Mouse (Mus musculus): Measurements from ENCODE around the gene Blvra. TPM values are rescaled to one million over a fixed set of nuclear protein-coding genes. Genes with fewer than 3 reads are reported as not detected.
"Not testable (repeated sequence)": the region's sequence is repeated elsewhere in the genome, so short reads cannot be mapped to it uniquely, and the experiment has no call there.

Blvra gene
- total and polyA plus RNA-seq, 3 experiments = 3.1 to 30.6 (median 18.3) TPM

GRCm38 (mm10) chr2:127086235-127086634 is 15.8 kb downstream of the Blvra start:
- Histone ChIP-seq H3K4me1 (ENCODE audit: insufficient read depth, low read depth, low read length) (peaks cover 3% of the 10 kb centered on the region; the same call in 1 of the 2 replicates), H3K27me3 (ENCODE audit: insufficient read depth, low read length) (no peaks in the 10 kb centered on the region), H3K36me3 (replicated peaks) (peaks cover 55% of the 10 kb centered on the region), H3K4me3 (ENCODE audit: low read depth, low read length) (no peak overlapping the region), H3K9me3 (replicated peaks) (no peaks in the 10 kb centered on the region)
- TF ChIP-seq GATA1 (IDR thresholded peaks at IDR 0.05; ENCODE audit: borderline replicate concordance, low read length) (no peak), TAL1 (conservative IDR thresholded peaks at IDR 0.05; ENCODE audit: low read depth, low read length) (no peak), POLR2AphosphoS5 (IDR thresholded peaks at IDR 0.05; ENCODE audit: insufficient replicate concordance, low read depth, low read length) (no peak)
- no peak for ATAC-seq (ENCODE audit: extremely low read depth, insufficient number of reproducible peaks, low FRiP score, poor library complexity, severe bottlenecking)
- no peak for DNase-seq (ENCODE audit: low spot score)

DNA sequence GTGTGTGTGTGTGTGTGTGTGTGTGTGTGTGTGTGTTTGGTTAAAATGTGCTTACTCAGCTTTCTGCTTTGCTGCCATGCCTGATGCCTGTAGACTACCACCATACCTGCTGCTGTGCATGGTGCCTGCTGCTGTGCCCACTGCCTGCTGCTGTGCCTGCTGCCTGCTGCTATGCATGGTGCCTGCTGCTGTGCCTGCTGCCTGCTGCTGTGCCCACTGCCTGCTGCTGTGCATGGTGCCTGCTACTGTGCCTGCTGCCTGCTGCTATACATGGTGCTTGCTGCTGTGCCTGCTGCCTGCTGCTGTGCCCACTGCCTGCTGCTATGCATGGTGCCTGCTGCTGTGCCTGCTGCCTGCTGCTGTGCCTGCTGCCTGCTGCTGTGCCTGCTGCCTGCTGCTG is 19.7 kb downstream of the Blvra start:
- Histone ChIP-seq H3K36me3 (replicated peaks) (peaks cover 53% of the 10 kb centered on the region), H3K4me3 (ENCODE audit: low read depth, low read length) (peak overlapping the region; percentile 40; the same call in 1 of the 2 replicates)
- not testable (repeated sequence) for H3K27me3 ChIP-seq (ENCODE audit: insufficient read depth, low read length); H3K4me1 ChIP-seq (ENCODE audit: insufficient read depth, low read depth, low read length); ATAC-seq (ENCODE audit: extremely low read depth, insufficient number of reproducible peaks, low FRiP score, poor library complexity, severe bottlenecking); DNase-seq (ENCODE audit: low spot score); H3K9me3 ChIP-seq (replicated peaks)

GRCm38 (mm10) chr2:127092000-127092399 is 21.5 kb downstream of the Blvra start:
- no peak for ATAC-seq (ENCODE audit: extremely low read depth, insufficient number of reproducible peaks, low FRiP score, poor library complexity, severe bottlenecking)
- peaks cover 3% of the 10 kb centered on the region; the same call in 1 of the 2 replicates for H3K4me1 ChIP-seq (ENCODE audit: insufficient read depth, low read depth, low read length)
- H3K27me3 ChIP-seq (ENCODE audit: insufficient read depth, low read length) = no peaks in the 10 kb centered on the region
- H3K36me3 ChIP-seq (replicated peaks) = peaks cover 45% of the 10 kb centered on the region
- H3K9me3 ChIP-seq (replicated peaks) = no peaks in the 10 kb centered on the region
- no peak for DNase-seq (ENCODE audit: low spot score)
- TF ChIP-seq CTCF (IDR thresholded peaks at IDR 0.05; ENCODE audit: low read depth, low read length) (no peak), POLR2AphosphoS5 (IDR thresholded peaks at IDR 0.05; ENCODE audit: insufficient replicate concordance, low read depth, low read length) (no peak), TAL1 (conservative IDR thresholded peaks at IDR 0.05; ENCODE audit: low read depth, low read length) (no peak), GATA2 (IDR thresholded peaks at IDR 0.05; ENCODE audit: borderline replicate concordance, low read depth, low read length) (no peak), GATA1 (IDR thresholded peaks at IDR 0.05; ENCODE audit: borderline replicate concordance, low read length) (no peak)
- no peak overlapping the region for H3K4me3 ChIP-seq (ENCODE audit: low read depth, low read length)

- H3K4me3 ChIP-seq (ENCODE audit: low read depth, low read length) = no peak overlapping the region
- H3K27me3 ChIP-seq (ENCODE audit: insufficient read depth, low read length) = no peaks in the 10 kb centered on the region
- DNase-seq (ENCODE audit: low spot score) = no peak
- ATAC-seq (ENCODE audit: extremely low read depth, insufficient number of reproducible peaks, low FRiP score, poor library complexity, severe bottlenecking) = no peak
- peaks cover 8% of the 10 kb centered on the region for H3K9me3 ChIP-seq (replicated peaks)
- TF ChIP-seq TAL1 (conservative IDR thresholded peaks at IDR 0.05; ENCODE audit: low read depth, low read length) = no peak
- TF ChIP-seq CTCF (IDR thresholded peaks at IDR 0.05; ENCODE audit: low read depth, low read length) = no peak
- TF ChIP-seq GATA1 (IDR thresholded peaks at IDR 0.05; ENCODE audit: borderline replicate concordance, low read length) = no peak
- TF ChIP-seq GATA2 (IDR thresholded peaks at IDR 0.05; ENCODE audit: borderline replicate concordance, low read depth, low read length) = no peak
- TF ChIP-seq POLR2AphosphoS5 (IDR thresholded peaks at IDR 0.05; ENCODE audit: insufficient replicate concordance, low read depth, low read length) = no peak
- no peaks in the 10 kb centered on the region for H3K4me1 ChIP-seq (ENCODE audit: insufficient read depth, low read depth, low read length)
- peaks cover 94% of the 10 kb centered on the region for H3K36me3 ChIP-seq (replicated peaks)
Measured at GRCm38 (mm10) chr2:127108986-127109385, 38.5 kb downstream of the Blvra start.

- H3K36me3 ChIP-seq (replicated peaks) = peaks cover 93% of the 10 kb centered on the region
- ATAC-seq (ENCODE audit: extremely low read depth, insufficient number of reproducible peaks, low FRiP score, poor library complexity, severe bottlenecking) (no peak), DNase-seq (ENCODE audit: low spot score) (no peak)
- no peak overlapping the region for H3K4me3 ChIP-seq (ENCODE audit: low read depth, low read length)
- no peaks in the 10 kb centered on the region for H3K9me3 ChIP-seq (replicated peaks)
- H3K4me1 ChIP-seq (ENCODE audit: insufficient read depth, low read depth, low read length) = peaks cover 2% of the 10 kb centered on the region; the same call in 1 of the 2 replicates
- TF ChIP-seq CTCF (IDR thresholded peaks at IDR 0.05; ENCODE audit: low read depth, low read length) (no peak), GATA2 (IDR thresholded peaks at IDR 0.05; ENCODE audit: borderline replicate concordance, low read depth, low read length) (no peak), POLR2AphosphoS5 (IDR thresholded peaks at IDR 0.05; ENCODE audit: insufficient replicate concordance, low read depth, low read length) (no peak), TAL1 (conservative IDR thresholded peaks at IDR 0.05; ENCODE audit: low read depth, low read length) (no peak), GATA1 (IDR thresholded peaks at IDR 0.05; ENCODE audit: borderline replicate concordance, low read length) (no peak)
- H3K27me3 ChIP-seq (ENCODE audit: insufficient read depth, low read length) = no peaks in the 10 kb centered on the region
Measured at GRCm38 (mm10) chr2:127121591-127122235, 51.2 kb downstream of the Blvra start.

DNA sequence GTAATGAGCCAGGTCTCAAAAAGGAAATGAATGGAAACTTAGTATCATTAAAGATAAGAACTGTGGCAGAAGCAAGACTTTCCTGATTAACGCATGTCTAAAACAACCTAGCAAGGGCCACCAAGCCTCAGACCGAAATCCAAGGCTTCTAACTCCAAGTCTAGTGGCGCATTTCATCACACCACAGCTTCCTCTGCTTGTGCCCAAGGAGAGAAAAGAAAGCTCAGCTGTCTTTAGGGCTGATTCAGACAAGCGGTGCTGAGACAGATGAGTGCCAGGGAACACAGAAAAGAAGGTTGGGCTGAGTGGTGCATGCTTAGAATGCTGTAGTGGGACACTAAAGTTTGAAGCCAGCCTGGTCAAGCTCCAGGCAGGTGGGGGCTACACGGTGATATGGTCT is 58.5 kb downstream of the Blvra start:
- Histone ChIP-seq H3K9me3 (replicated peaks) (no peaks in the 10 kb centered on the region), H3K4me1 (ENCODE audit: insufficient read depth, low read depth, low read length) (peaks cover 48% of the 10 kb centered on the region), H3K4me3 (ENCODE audit: low read depth, low read length) (no peak overlapping the region), H3K36me3 (replicated peaks) (peaks cover 80% of the 10 kb centered on the region), H3K27me3 (ENCODE audit: insufficient read depth, low read length) (no peaks in the 10 kb centered on the region)
- no peak for DNase-seq (ENCODE audit: low spot score)
- TF ChIP-seq GATA2 (IDR thresholded peaks at IDR 0.05; ENCODE audit: borderline replicate concordance, low read depth, low read length) = no peak
- no peak for TF ChIP-seq POLR2AphosphoS5 (IDR thresholded peaks at IDR 0.05; ENCODE audit: insufficient replicate concordance, low read depth, low read length)
- TF ChIP-seq GATA1 (IDR thresholded peaks at IDR 0.05; ENCODE audit: borderline replicate concordance, low read length) = no peak
- TF ChIP-seq CTCF (IDR thresholded peaks at IDR 0.05; ENCODE audit: low read depth, low read length) = no peak
- no peak for TF ChIP-seq TAL1 (conservative IDR thresholded peaks at IDR 0.05; ENCODE audit: low read depth, low read length)
- no peak for ATAC-seq (ENCODE audit: extremely low read depth, insufficient number of reproducible peaks, low FRiP score, poor library complexity, severe bottlenecking)
